Mouse (Mus musculus): Measurements from ENCODE around the gene St6galnac1.

DNA sequence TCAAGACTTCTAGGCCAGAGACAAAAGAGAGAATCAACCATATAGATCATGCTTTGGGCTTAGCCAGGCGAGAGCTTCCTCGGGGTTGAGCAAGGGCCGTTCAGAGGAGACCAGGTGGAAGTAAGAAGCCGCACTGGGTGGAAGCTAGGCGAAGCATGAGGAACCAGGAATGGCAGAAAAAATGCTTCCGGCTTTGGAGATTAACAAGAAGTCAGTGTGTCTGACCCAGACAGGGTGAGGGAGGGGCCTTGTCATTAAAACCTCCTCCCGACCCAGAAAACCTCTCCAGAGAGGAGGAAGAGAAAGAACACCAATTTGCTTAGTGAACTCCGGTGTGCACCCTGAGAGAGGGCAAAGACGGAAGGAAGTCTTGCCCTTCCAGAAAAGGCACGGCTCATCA, 8.9 kb upstream of the St6galnac1 start:
- TF ChIP-seq CTCF (IDR thresholded peaks at IDR 0.05; ENCODE audit: borderline replicate concordance, control insufficient read depth, extremely low read depth, insufficient read depth, low read length, poor library complexity) (no peak), POLR2A (IDR thresholded peaks at IDR 0.05; ENCODE audit: control insufficient read depth, extremely low read depth, insufficient read depth, low read length, poor library complexity) (no peak)

Data from thymus, adult 2 months (tissue).